Mouse (Mus musculus): Measurements from ENCODE around the gene Hoxa13. TPM values are rescaled to one million over a fixed set of nuclear protein-coding genes. Genes with fewer than 3 reads are reported as not detected.

Gene Hoxa13
- polyA plus RNA-seq, 1 experiment from 2014 or later, result not detected

- no peak overlapping the region for H3K4me2 ChIP-seq (ENCODE audit: low read depth, low read length)
- 1% methylated on average over 59 of the region's 59 CpGs for WGBS (ENCODE audit: insufficient replicate concordance)
- ATAC-seq (ENCODE audit: low read depth), result no peak
- no peaks in the 10 kb centered on the region for H3K9me3 ChIP-seq (replicated peaks; ENCODE audit: control insufficient read depth, low read length)
- H3K27ac ChIP-seq (ENCODE audit: low read length), result no peak overlapping the region
- H3K4me1 ChIP-seq (ENCODE audit: control insufficient read depth, low read depth, low read length), result no peaks in the 10 kb centered on the region
- H3K9ac ChIP-seq (ENCODE audit: low read depth, low read length), result no peak overlapping the region
- H3K36me3 ChIP-seq (ENCODE audit: control insufficient read depth, insufficient read depth), result no peaks in the 10 kb centered on the region
- H3K4me3 ChIP-seq (ENCODE audit: low read depth, low read length), result no peak overlapping the region
- peaks cover 84% of the 10 kb centered on the region for H3K27me3 ChIP-seq (ENCODE audit: control insufficient read depth, insufficient read depth, low read depth, low read length)
Observed at GRCm38 (mm10) chr6:52253511-52254500, 6.9 kb downstream of the Hoxa13 start.

- no peak overlapping the region for H3K9ac ChIP-seq (ENCODE audit: low read depth, low read length)
- no peaks in the 10 kb centered on the region for H3K4me1 ChIP-seq (ENCODE audit: control insufficient read depth, low read depth, low read length)
- H3K9me3 ChIP-seq (replicated peaks; ENCODE audit: control insufficient read depth, low read length), result no peaks in the 10 kb centered on the region
- H3K4me2 ChIP-seq (ENCODE audit: low read depth, low read length), result no peak overlapping the region
- ATAC-seq (ENCODE audit: low read depth), result no peak
- H3K27ac ChIP-seq (ENCODE audit: low read length), result no peak overlapping the region
- under 1% methylated on average over 35 of the region's 35 CpGs for whole genome bisulfite sequencing (ENCODE audit: insufficient replicate concordance)
- no peaks in the 10 kb centered on the region for H3K36me3 ChIP-seq (ENCODE audit: control insufficient read depth, insufficient read depth)
- peaks cover 84% of the 10 kb centered on the region for H3K27me3 ChIP-seq (ENCODE audit: control insufficient read depth, insufficient read depth, low read depth, low read length)
- H3K4me3 ChIP-seq (ENCODE audit: low read depth, low read length), result no peak overlapping the region
Observed at GRCm38 (mm10) chr6:52252775-52253376, 7.8 kb downstream of the Hoxa13 start.

GRCm38 (mm10) chr6:52252016-52252774 is 8.5 kb downstream of the Hoxa13 start:
- Histone ChIP-seq H3K27me3 (ENCODE audit: control insufficient read depth, insufficient read depth, low read depth, low read length) (peaks cover 85% of the 10 kb centered on the region), H3K27ac (ENCODE audit: low read length) (no peak overlapping the region), H3K9ac (ENCODE audit: low read depth, low read length) (no peak overlapping the region), H3K4me1 (ENCODE audit: control insufficient read depth, low read depth, low read length) (no peaks in the 10 kb centered on the region), H3K4me3 (ENCODE audit: low read depth, low read length) (no peak overlapping the region), H3K4me2 (ENCODE audit: low read depth, low read length) (no peak overlapping the region), H3K9me3 (replicated peaks; ENCODE audit: control insufficient read depth, low read length) (no peaks in the 10 kb centered on the region), H3K36me3 (ENCODE audit: control insufficient read depth, insufficient read depth) (no peaks in the 10 kb centered on the region)
- no peak for ATAC-seq (ENCODE audit: low read depth)
- WGBS (ENCODE audit: insufficient replicate concordance), result 3% methylated on average over 24 of the region's 24 CpGs

- Histone ChIP-seq H3K9me3 (replicated peaks; ENCODE audit: control insufficient read depth, low read length) (no peaks in the 10 kb centered on the region), H3K4me3 (ENCODE audit: low read depth, low read length) (no peak overlapping the region), H3K9ac (ENCODE audit: low read depth, low read length) (no peak overlapping the region), H3K27me3 (ENCODE audit: control insufficient read depth, insufficient read depth, low read depth, low read length) (peaks cover 87% of the 10 kb centered on the region), H3K27ac (ENCODE audit: low read length) (no peak overlapping the region), H3K4me1 (ENCODE audit: control insufficient read depth, low read depth, low read length) (no peaks in the 10 kb centered on the region), H3K36me3 (ENCODE audit: control insufficient read depth, insufficient read depth) (no peaks in the 10 kb centered on the region), H3K4me2 (ENCODE audit: low read depth, low read length) (no peak overlapping the region)
- WGBS (ENCODE audit: insufficient replicate concordance), result 9% methylated on average over 7 of the region's 7 CpGs
- ATAC-seq (ENCODE audit: low read depth), result no peak
Observed at GRCm38 (mm10) chr6:52251177-52251879, 9.4 kb downstream of the Hoxa13 start.

GRCm38 (mm10) chr6:52249826-52250225 is 10.9 kb downstream of the Hoxa13 start:
- Histone ChIP-seq H3K36me3 (ENCODE audit: control insufficient read depth, insufficient read depth) (no peaks in the 10 kb centered on the region), H3K9ac (ENCODE audit: low read depth, low read length) (no peak overlapping the region), H3K27me3 (ENCODE audit: control insufficient read depth, insufficient read depth, low read depth, low read length) (peaks cover 95% of the 10 kb centered on the region), H3K4me2 (ENCODE audit: low read depth, low read length) (no peak overlapping the region), H3K4me3 (ENCODE audit: low read depth, low read length) (no peak overlapping the region), H3K9me3 (replicated peaks; ENCODE audit: control insufficient read depth, low read length) (no peaks in the 10 kb centered on the region), H3K27ac (ENCODE audit: low read length) (no peak overlapping the region), H3K4me1 (ENCODE audit: control insufficient read depth, low read depth, low read length) (no peaks in the 10 kb centered on the region; the same call in 1 of the 2 replicates)
- no peak for ATAC-seq (ENCODE audit: low read depth)
- 0% methylated on average over 4 of the region's 4 CpGs for WGBS (ENCODE audit: insufficient replicate concordance)

- no peak overlapping the region for H3K4me3 ChIP-seq (ENCODE audit: low read depth, low read length)
- 2% methylated on average over 16 of the region's 16 CpGs for WGBS (ENCODE audit: insufficient replicate concordance)
- H3K4me2 ChIP-seq (ENCODE audit: low read depth, low read length), result no peak overlapping the region
- no peaks in the 10 kb centered on the region for H3K36me3 ChIP-seq (ENCODE audit: control insufficient read depth, insufficient read depth)
- H3K27me3 ChIP-seq (ENCODE audit: control insufficient read depth, insufficient read depth, low read depth, low read length), result peaks cover 98% of the 10 kb centered on the region
- no peak overlapping the region for H3K27ac ChIP-seq (ENCODE audit: low read length)
- H3K9ac ChIP-seq (ENCODE audit: low read depth, low read length), result no peak overlapping the region
- no peaks in the 10 kb centered on the region; the same call in 1 of the 2 replicates for H3K4me1 ChIP-seq (ENCODE audit: control insufficient read depth, low read depth, low read length)
- ATAC-seq (ENCODE audit: low read depth), result no peak
- no peaks in the 10 kb centered on the region for H3K9me3 ChIP-seq (replicated peaks; ENCODE audit: control insufficient read depth, low read length)
Observed at GRCm38 (mm10) chr6:52249415-52249738, 11.3 kb downstream of the Hoxa13 start.

GRCm38 (mm10) chr6:52248638-52249414 is 11.9 kb downstream of the Hoxa13 start:
- no peak overlapping the region for H3K4me3 ChIP-seq (ENCODE audit: low read depth, low read length)
- ATAC-seq (ENCODE audit: low read depth), result no peak
- H3K4me2 ChIP-seq (ENCODE audit: low read depth, low read length), result no peak overlapping the region
- H3K36me3 ChIP-seq (ENCODE audit: control insufficient read depth, insufficient read depth), result no peaks in the 10 kb centered on the region
- no peak overlapping the region for H3K27ac ChIP-seq (ENCODE audit: low read length)
- peaks cover 98% of the 10 kb centered on the region for H3K27me3 ChIP-seq (ENCODE audit: control insufficient read depth, insufficient read depth, low read depth, low read length)
- 1% methylated on average over 27 of the region's 27 CpGs for WGBS (ENCODE audit: insufficient replicate concordance)
- no peaks in the 10 kb centered on the region for H3K9me3 ChIP-seq (replicated peaks; ENCODE audit: control insufficient read depth, low read length)
- H3K9ac ChIP-seq (ENCODE audit: low read depth, low read length), result no peak overlapping the region
- no peaks in the 10 kb centered on the region; the same call in 1 of the 2 replicates for H3K4me1 ChIP-seq (ENCODE audit: control insufficient read depth, low read depth, low read length)

All from liver, embryonic 16.5 days (tissue).